Mouse (Mus musculus) lung, embryonic 14.5 days (tissue): ENCODE measurements around the gene Vps54. TPM values are rescaled to one million over a fixed set of nuclear protein-coding genes. Genes with fewer than 3 reads are reported as not detected.

Experiments
- ATAC-seq: fragments of 200-750 bp; cut with Nextera tagmentation; 2 replicates; pipeline ENCODE4 v1.8.0; 2017; ENCODE audit warnings: mild to moderate bottlenecking, moderate TSS enrichment, moderate library complexity; ENCODE audit not compliant: insufficient read depth
- DNase-seq: peaks from one replicate; pipeline ENCODE4 v3.0.0-alpha.2; 2015
- H3K27ac ChIP-seq: fragments of 300-500 bp; sonication (generic); 2 replicates; pipeline ENCODE4 v1.5.1; 2014; ENCODE audit warnings: low read depth, mild to moderate bottlenecking, moderate library complexity
- H3K27me3 ChIP-seq: fragments of 300-500 bp; sonication (generic); 2 replicates; pipeline ENCODE4 v1.6.1; 2014; ENCODE audit warnings: low read length, control low read depth; ENCODE audit not compliant: insufficient read depth
- H3K36me3 ChIP-seq: fragments of 300-500 bp; sonication (generic); 2 replicates; pipeline ENCODE4 v1.6.1; 2014; ENCODE audit warnings: control low read depth; ENCODE audit not compliant: insufficient read depth
- H3K4me1 ChIP-seq: fragments of 300-500 bp; sonication (generic); 2 replicates; pipeline ENCODE4 v1.6.1; 2014; ENCODE audit warnings: antibody characterized with exemption, control low read depth; ENCODE audit not compliant: insufficient read depth
- H3K4me2 ChIP-seq: fragments of 300-500 bp; sonication (generic); 2 replicates; pipeline ENCODE4 v1.6.1; 2014; ENCODE audit warnings: mild to moderate bottlenecking
- H3K4me3 ChIP-seq: fragments of 300-500 bp; sonication (generic); 2 replicates; pipeline ENCODE4 v1.5.1; 2014; ENCODE audit warnings: low read depth, low read length
- H3K9ac ChIP-seq: fragments of 300-500 bp; sonication (generic); 2 replicates; pipeline ENCODE4 v1.6.1; 2014
- H3K9me3 ChIP-seq: fragments of 300-500 bp; sonication (generic); 2 replicates; pipeline ENCODE4 v1.6.1; 2016; ENCODE audit warnings: low read depth, low read length, control low read depth
- CTCF ChIP-seq: IDR thresholded peaks from 2 replicates; pipeline ENCODE4 v1.5.1; 2016; ENCODE audit warnings: antibody characterized with exemption, low read depth
- WGBS: fragments of 180-500 bp; shearing (Covaris S2); extraction: QIAGEN DNeasy Blood & Tissue Kit; methylation state at CpG from one replicate; pipeline ENCODE4 v1.1.7; 2014; 5-methylcytosine and 5-hydroxymethylcytosine counted together
- microRNA counts: library from miRNA; unstranded; fragments of <30 nt; microRNA quantifications from one replicate; lab custom pipeline; 2016
- microRNA-seq: library from miRNA; unstranded; fragments of <30 nt; microRNA quantifications from one replicate; pipeline ENCODE4, GENCODE M21; 2016; ENCODE audit warnings: borderline number of aligned reads
- polyA plus RNA-seq: library from polyadenylated mRNA; unstranded; fragments of >200 nt; fragmentation: Nextera tagmentation; extraction: Ambion mirVana; gene quantifications from 2 replicates; pipeline ENCODE4 v1.2.1, GENCODE M21; 2014

Vps54 gene
- polyA plus RNA-seq, 1 experiment from 2014 or later = 17.9 TPM

DNA sequence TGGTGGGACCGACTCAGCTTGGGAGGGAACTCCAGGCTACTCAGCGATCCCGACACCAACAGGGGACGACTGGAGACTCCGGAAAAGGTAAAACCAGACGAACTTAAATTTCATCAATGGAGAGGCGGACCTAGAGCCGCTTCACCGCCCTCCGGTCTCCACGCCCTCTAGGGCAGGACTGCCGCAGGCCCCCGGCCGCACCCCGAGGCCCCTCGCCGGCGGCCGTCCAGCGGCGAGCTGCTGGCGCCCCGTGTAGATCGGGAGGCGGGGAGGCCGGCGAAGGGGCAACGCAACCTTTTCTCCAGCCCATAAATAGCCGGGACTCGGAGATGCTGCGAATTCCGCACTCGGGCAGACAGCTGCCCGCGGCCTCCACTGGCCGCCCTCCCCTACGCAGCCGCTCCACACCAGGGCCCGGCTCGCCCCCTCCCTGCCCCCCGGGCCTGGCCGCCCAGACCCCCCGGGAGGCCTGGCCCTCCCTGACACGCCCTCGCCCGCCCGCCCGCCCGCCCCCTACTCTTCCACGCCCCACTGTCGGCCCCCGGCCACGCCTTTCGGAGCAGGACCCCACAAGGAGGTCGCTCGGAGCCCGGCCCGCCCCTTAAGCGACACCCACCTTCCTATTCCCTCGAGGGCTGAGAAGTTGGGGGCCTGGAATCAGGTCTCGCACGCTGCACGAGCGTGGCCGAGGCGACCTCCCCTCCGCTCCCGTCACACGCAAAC is 131.5 kb downstream of the Vps54 start:
- Histone ChIP-seq H3K4me1 (peaks cover 14% of the 10 kb centered on the region), H3K27ac (peak overlapping the region; percentile 97), H3K36me3 (no peaks in the 10 kb centered on the region), H3K9me3 (no peaks in the 10 kb centered on the region), H3K9ac (peak overlapping the region; percentile 84), H3K4me2 (peak overlapping the region; percentile 68), H3K4me3 (peak overlapping the region; percentile 64), H3K27me3 (no peaks in the 10 kb centered on the region)
- DNase-seq (peak; percentile 94), ATAC-seq (peak; percentile 96)
- TF ChIP-seq CTCF = no peak
- WGBS = 0% methylated on average over 68 of the region's 69 CpGs

MicroRNAs within 50 kb of the gene (microRNA counts, 519-probe panel; counts per million panel counts)
- microRNA mmu-miR-1933-3p (lab: Ali Mortazavi, UCI) (30.5 counts per million), microRNA mmu-miR-1933-5p (lab: Ali Mortazavi, UCI) (30.5 counts per million)

Small RNAs within 50 kb of the gene (microRNA-seq; reads per million reads assigned to microRNA genes)
- gene Mir1933 = not detected

Other genes starting within 250 kb of the Vps54 start
- 55.0 and 57.2 TPM in 2 replicates for gene Peli1, start 148.0 kb upstream of the Vps54 start, polyA plus RNA-seq
- 83.6 and 86.6 TPM in 2 replicates for gene Ugp2, start 131.9 kb downstream of the Vps54 start, polyA plus RNA-seq